Mouse (Mus musculus): ENCODE measurements around the gene Lrch3. TPM values are rescaled to one million over a fixed set of nuclear protein-coding genes. Genes with fewer than 3 reads are reported as not detected.
A peak's percentile ranks its signal among the peaks of the same experiment; 100 is the strongest.
"Not testable (repeated sequence)": the region's sequence is repeated elsewhere in the genome, so short reads cannot be mapped to it uniquely, and the experiment has no call there.

Lrch3 gene
- polyA plus RNA-seq, 1 experiment = 32.5 TPM

GRCm38 (mm10) chr16:33042682-33043081 lies 128.8 kb downstream of the Lrch3 start:
- H3K4me3 ChIP-seq (ENCODE audit: low read depth, low read length) = no peak overlapping the region
- no peaks in the 10 kb centered on the region for H3K9me3 ChIP-seq (replicated peaks; ENCODE audit: control insufficient read depth, insufficient read depth, low read length, poor library complexity, severe bottlenecking)
- 0 out of 2 replicates have a peak overlapping the region, but pooled peaks have one; percentile 8 for H3K9ac ChIP-seq (ENCODE audit: low read depth, poor library complexity, severe bottlenecking)
- H3K27ac ChIP-seq (ENCODE audit: insufficient read depth, low read length) = no peak overlapping the region
- TF ChIP-seq POLR2A (IDR thresholded peaks at IDR 0.05; ENCODE audit: insufficient read depth, low read length) = no peak
- TF ChIP-seq EP300 (IDR thresholded peaks at IDR 0.05; ENCODE audit: insufficient read depth, low read depth, low read length) = no peak
- no peak for TF ChIP-seq CTCF (IDR thresholded peaks at IDR 0.05; ENCODE audit: low read depth, low read length)
- H3K36me3 ChIP-seq (ENCODE audit: control insufficient read depth, insufficient read depth, low read length, poor library complexity, severe bottlenecking) = no peaks in the 10 kb centered on the region
- H3K27me3 ChIP-seq (ENCODE audit: control insufficient read depth, insufficient read depth, low read length, poor library complexity, severe bottlenecking) = no peaks in the 10 kb centered on the region
- no peaks in the 10 kb centered on the region for H3K4me1 ChIP-seq (ENCODE audit: control insufficient read depth, insufficient read depth, low read length)

GRCm38 (mm10) chr16:33043268-33043667 lies 129.4 kb downstream of the Lrch3 start:
- no peaks in the 10 kb centered on the region for H3K9me3 ChIP-seq (replicated peaks; ENCODE audit: control insufficient read depth, insufficient read depth, low read length, poor library complexity, severe bottlenecking)
- H3K4me3 ChIP-seq (ENCODE audit: low read depth, low read length) = peak overlapping the region; percentile 61
- H3K27me3 ChIP-seq (ENCODE audit: control insufficient read depth, insufficient read depth, low read length, poor library complexity, severe bottlenecking) = no peaks in the 10 kb centered on the region
- no peak for TF ChIP-seq POLR2A (IDR thresholded peaks at IDR 0.05; ENCODE audit: insufficient read depth, low read length)
- no peak for TF ChIP-seq CTCF (IDR thresholded peaks at IDR 0.05; ENCODE audit: low read depth, low read length)
- no peak for TF ChIP-seq EP300 (IDR thresholded peaks at IDR 0.05; ENCODE audit: insufficient read depth, low read depth, low read length)
- H3K36me3 ChIP-seq (ENCODE audit: control insufficient read depth, insufficient read depth, low read length, poor library complexity, severe bottlenecking) = no peaks in the 10 kb centered on the region
- H3K4me1 ChIP-seq (ENCODE audit: control insufficient read depth, insufficient read depth, low read length) = no peaks in the 10 kb centered on the region
- H3K27ac ChIP-seq (ENCODE audit: insufficient read depth, low read length) = peak overlapping the region; percentile 33; the same call in 1 of the 2 replicates
- H3K9ac ChIP-seq (ENCODE audit: low read depth, poor library complexity, severe bottlenecking) = peak overlapping the region; percentile 8; the same call in 1 of the 2 replicates

GRCm38 (mm10) chr16:33048004-33048403 lies 134.1 kb downstream of the Lrch3 start:
- TF ChIP-seq EP300 (IDR thresholded peaks at IDR 0.05; ENCODE audit: insufficient read depth, low read depth, low read length) (no peak), POLR2A (IDR thresholded peaks at IDR 0.05; ENCODE audit: insufficient read depth, low read length) (no peak), CTCF (IDR thresholded peaks at IDR 0.05; ENCODE audit: low read depth, low read length) (no peak)
- Histone ChIP-seq H3K4me1 (ENCODE audit: control insufficient read depth, insufficient read depth, low read length) (no peaks in the 10 kb centered on the region), H3K9ac (ENCODE audit: low read depth, poor library complexity, severe bottlenecking) (no peak overlapping the region), H3K36me3 (ENCODE audit: control insufficient read depth, insufficient read depth, low read length, poor library complexity, severe bottlenecking) (no peaks in the 10 kb centered on the region), H3K27ac (ENCODE audit: insufficient read depth, low read length) (no peak overlapping the region), H3K27me3 (ENCODE audit: control insufficient read depth, insufficient read depth, low read length, poor library complexity, severe bottlenecking) (no peaks in the 10 kb centered on the region), H3K9me3 (replicated peaks; ENCODE audit: control insufficient read depth, insufficient read depth, low read length, poor library complexity, severe bottlenecking) (no peaks in the 10 kb centered on the region), H3K4me3 (ENCODE audit: low read depth, low read length) (no peak overlapping the region)

- H3K4me1 ChIP-seq (ENCODE audit: control insufficient read depth, insufficient read depth, low read length) = no peaks in the 10 kb centered on the region
- no peaks in the 10 kb centered on the region for H3K27me3 ChIP-seq (ENCODE audit: control insufficient read depth, insufficient read depth, low read length, poor library complexity, severe bottlenecking)
- H3K4me3 ChIP-seq (ENCODE audit: low read depth, low read length) = no peak overlapping the region
- no peak overlapping the region for H3K9ac ChIP-seq (ENCODE audit: low read depth, poor library complexity, severe bottlenecking)
- TF ChIP-seq EP300 (IDR thresholded peaks at IDR 0.05; ENCODE audit: insufficient read depth, low read depth, low read length) (no peak), CTCF (IDR thresholded peaks at IDR 0.05; ENCODE audit: low read depth, low read length) (no peak), POLR2A (IDR thresholded peaks at IDR 0.05; ENCODE audit: insufficient read depth, low read length) (no peak)
- no peaks in the 10 kb centered on the region for H3K36me3 ChIP-seq (ENCODE audit: control insufficient read depth, insufficient read depth, low read length, poor library complexity, severe bottlenecking)
- H3K9me3 ChIP-seq (replicated peaks; ENCODE audit: control insufficient read depth, insufficient read depth, low read length, poor library complexity, severe bottlenecking) = no peaks in the 10 kb centered on the region
- no peak overlapping the region for H3K27ac ChIP-seq (ENCODE audit: insufficient read depth, low read length)
These were observed 134.8 kb downstream of the Lrch3 start for GRCm38 (mm10) chr16:33048686-33049085.

GRCm38 (mm10) chr16:33049809-33050208 lies 135.9 kb downstream of the Lrch3 start:
- H3K9me3 ChIP-seq (replicated peaks; ENCODE audit: control insufficient read depth, insufficient read depth, low read length, poor library complexity, severe bottlenecking) = no peaks in the 10 kb centered on the region
- TF ChIP-seq POLR2A (IDR thresholded peaks at IDR 0.05; ENCODE audit: insufficient read depth, low read length) = no peak
- no peak for TF ChIP-seq CTCF (IDR thresholded peaks at IDR 0.05; ENCODE audit: low read depth, low read length)
- TF ChIP-seq EP300 (IDR thresholded peaks at IDR 0.05; ENCODE audit: insufficient read depth, low read depth, low read length) = no peak
- 0 out of 2 replicates have a peak overlapping the region, but pooled peaks have one; percentile 15 for H3K4me3 ChIP-seq (ENCODE audit: low read depth, low read length)
- no peaks in the 10 kb centered on the region for H3K36me3 ChIP-seq (ENCODE audit: control insufficient read depth, insufficient read depth, low read length, poor library complexity, severe bottlenecking)
- H3K27ac ChIP-seq (ENCODE audit: insufficient read depth, low read length) = no peak overlapping the region
- no peaks in the 10 kb centered on the region for H3K27me3 ChIP-seq (ENCODE audit: control insufficient read depth, insufficient read depth, low read length, poor library complexity, severe bottlenecking)
- no peak overlapping the region for H3K9ac ChIP-seq (ENCODE audit: low read depth, poor library complexity, severe bottlenecking)
- H3K4me1 ChIP-seq (ENCODE audit: control insufficient read depth, insufficient read depth, low read length) = no peaks in the 10 kb centered on the region

GRCm38 (mm10) chr16:33053141-33053540 lies 139.2 kb downstream of the Lrch3 start:
- H3K4me3 ChIP-seq (ENCODE audit: low read depth, low read length) = no peak overlapping the region
- TF ChIP-seq CTCF (IDR thresholded peaks at IDR 0.05; ENCODE audit: low read depth, low read length) (no peak), EP300 (IDR thresholded peaks at IDR 0.05; ENCODE audit: insufficient read depth, low read depth, low read length) (no peak), POLR2A (IDR thresholded peaks at IDR 0.05; ENCODE audit: insufficient read depth, low read length) (no peak)
- H3K9ac ChIP-seq (ENCODE audit: low read depth, poor library complexity, severe bottlenecking) = no peak overlapping the region
- no peak overlapping the region for H3K27ac ChIP-seq (ENCODE audit: insufficient read depth, low read length)
- no peaks in the 10 kb centered on the region for H3K9me3 ChIP-seq (replicated peaks; ENCODE audit: control insufficient read depth, insufficient read depth, low read length, poor library complexity, severe bottlenecking)
- peaks cover 11% of the 10 kb centered on the region for H3K36me3 ChIP-seq (ENCODE audit: control insufficient read depth, insufficient read depth, low read length, poor library complexity, severe bottlenecking)
- H3K4me1 ChIP-seq (ENCODE audit: control insufficient read depth, insufficient read depth, low read length) = no peaks in the 10 kb centered on the region
- no peaks in the 10 kb centered on the region for H3K27me3 ChIP-seq (ENCODE audit: control insufficient read depth, insufficient read depth, low read length, poor library complexity, severe bottlenecking)

GRCm38 (mm10) chr16:33054927-33055326 lies 141.0 kb downstream of the Lrch3 start:
- H3K27me3 ChIP-seq (ENCODE audit: control insufficient read depth, insufficient read depth, low read length, poor library complexity, severe bottlenecking); H3K4me3 ChIP-seq (ENCODE audit: low read depth, low read length); H3K9ac ChIP-seq (ENCODE audit: low read depth, poor library complexity, severe bottlenecking); H3K4me1 ChIP-seq (ENCODE audit: control insufficient read depth, insufficient read depth, low read length); H3K9me3 ChIP-seq (replicated peaks; ENCODE audit: control insufficient read depth, insufficient read depth, low read length, poor library complexity, severe bottlenecking); H3K27ac ChIP-seq (ENCODE audit: insufficient read depth, low read length): not testable (repeated sequence)
- peaks cover 29% of the 10 kb centered on the region for H3K36me3 ChIP-seq (ENCODE audit: control insufficient read depth, insufficient read depth, low read length, poor library complexity, severe bottlenecking)
